Mouse (Mus musculus): ENCODE results near the gene Med12l.
"Not testable (repeated sequence)": the region's sequence is repeated elsewhere in the genome, so short reads cannot be mapped to it uniquely, and the experiment has no call there.

Med12l gene

DNA sequence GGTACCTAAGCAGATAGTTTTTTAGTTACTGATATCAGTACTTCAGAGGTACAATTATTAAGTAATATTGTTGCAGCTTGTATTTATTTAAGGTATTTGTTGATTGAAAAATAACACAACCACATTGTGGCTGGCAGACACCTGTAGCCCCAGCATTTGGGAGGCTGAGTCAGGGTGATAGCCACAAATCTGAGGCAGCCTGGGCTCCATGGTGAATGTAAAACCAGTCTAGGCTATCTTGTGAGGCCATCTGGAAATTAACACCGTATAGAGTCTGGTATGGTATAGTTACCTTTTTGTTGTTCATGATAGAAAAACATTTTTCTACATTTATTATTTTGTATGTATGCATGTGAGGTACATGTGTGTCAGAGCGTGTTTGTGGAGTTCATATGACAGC is 96.5 kb downstream of the Med12l start:
- no peak for DNase-seq

DNA sequence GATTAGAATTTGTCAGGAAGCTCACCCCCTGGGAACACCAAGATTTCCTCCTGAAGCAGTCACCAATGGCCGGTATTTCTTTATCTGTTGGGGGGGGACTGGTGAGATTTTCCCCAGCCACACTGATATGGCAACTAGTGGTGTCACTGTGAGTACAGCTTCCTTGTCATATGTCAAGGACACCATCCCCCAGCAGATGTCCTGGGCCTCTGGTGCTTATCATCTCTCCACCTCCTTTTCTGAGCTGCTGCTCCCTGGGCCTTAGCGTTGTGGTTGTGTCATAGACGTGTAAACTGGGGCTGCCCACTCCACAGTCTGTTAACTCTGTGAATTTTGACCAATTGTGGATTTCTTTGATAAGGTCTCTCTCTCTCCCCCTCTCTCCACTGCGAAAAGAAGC is 98.8 kb downstream of the Med12l start:
- no peak for DNase-seq

DNA sequence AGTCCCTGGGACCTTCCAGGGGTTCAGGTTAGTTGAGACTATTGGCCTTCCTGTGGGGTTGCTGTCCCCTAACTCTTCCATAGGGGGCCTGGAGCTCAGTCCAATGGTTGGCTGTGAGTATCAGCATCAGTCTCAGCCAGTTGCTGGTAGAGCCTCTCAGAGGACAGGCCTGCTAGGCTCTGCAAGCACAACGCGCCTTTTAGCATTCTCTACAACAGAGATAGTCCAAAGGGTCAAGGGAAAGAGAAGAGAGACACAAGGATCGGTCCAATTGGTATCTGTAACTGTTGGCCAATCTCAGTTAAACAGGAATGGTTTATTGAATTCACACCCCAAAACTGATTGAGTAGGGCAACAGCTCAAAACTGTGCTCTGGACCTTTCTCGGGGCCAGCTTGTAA is 101.8 kb downstream of the Med12l start:
- no peak for DNase-seq

DNA sequence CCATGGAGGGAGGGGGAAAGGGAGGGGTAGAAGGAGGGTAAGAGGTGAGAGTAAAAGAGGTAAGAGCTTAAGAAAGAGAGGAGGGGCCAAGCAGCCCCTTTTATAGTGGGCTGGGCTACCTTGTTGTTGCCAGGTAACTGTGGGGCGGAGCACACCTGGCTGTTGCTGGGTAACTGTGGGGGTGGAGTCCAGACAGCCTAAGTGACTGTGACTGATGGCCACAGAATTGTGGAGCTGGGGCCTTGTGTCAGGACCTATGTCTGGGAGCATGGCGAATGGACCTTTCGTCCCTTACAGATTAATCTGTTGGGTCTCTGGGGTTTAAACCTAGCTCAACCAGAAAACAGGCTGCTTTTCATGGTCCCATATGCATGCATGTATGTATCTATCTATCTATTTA is 104.2 kb downstream of the Med12l start:
- not testable (repeated sequence) for DNase-seq

DNA sequence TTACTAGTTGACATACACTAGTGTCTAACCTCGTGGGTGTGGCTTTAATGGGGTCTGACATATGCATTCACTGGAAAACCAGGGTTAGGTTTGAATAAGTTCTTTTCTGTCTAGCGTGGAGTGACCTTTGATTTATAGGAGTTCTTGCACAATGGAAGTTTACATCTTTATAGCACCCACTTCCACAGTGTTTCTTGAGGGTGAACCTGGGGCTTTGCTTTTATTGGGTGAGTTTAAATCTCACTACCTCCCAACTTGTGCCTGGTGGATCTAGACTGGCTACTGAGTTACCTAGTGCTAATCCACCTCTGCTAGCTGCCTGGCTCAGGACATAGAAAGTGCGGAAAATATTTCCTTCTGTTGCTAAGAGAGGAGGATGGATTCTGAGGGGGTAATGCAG is 106.3 kb downstream of the Med12l start:
- DNase-seq, result no peak

DNA sequence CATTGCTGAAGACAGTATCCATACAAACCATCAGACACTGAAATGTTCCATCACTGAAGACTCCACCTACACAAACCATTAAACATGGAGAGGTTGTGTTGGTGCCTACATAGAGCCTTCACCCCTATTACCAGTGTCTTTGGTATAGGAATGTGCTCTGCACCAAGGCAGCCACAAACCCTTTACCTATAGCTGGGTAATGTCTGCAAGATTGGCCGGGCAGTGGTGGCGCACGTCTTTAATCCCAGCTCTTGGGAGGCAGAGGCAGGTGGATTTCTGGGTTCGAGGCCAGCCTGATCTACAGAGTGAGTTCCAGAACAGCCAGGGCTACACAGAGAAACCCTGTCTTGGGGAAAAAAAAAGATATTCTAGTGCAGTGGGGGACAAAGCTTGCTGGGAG is 107.7 kb downstream of the Med12l start:
- not testable (repeated sequence) for DNase-seq

DNA sequence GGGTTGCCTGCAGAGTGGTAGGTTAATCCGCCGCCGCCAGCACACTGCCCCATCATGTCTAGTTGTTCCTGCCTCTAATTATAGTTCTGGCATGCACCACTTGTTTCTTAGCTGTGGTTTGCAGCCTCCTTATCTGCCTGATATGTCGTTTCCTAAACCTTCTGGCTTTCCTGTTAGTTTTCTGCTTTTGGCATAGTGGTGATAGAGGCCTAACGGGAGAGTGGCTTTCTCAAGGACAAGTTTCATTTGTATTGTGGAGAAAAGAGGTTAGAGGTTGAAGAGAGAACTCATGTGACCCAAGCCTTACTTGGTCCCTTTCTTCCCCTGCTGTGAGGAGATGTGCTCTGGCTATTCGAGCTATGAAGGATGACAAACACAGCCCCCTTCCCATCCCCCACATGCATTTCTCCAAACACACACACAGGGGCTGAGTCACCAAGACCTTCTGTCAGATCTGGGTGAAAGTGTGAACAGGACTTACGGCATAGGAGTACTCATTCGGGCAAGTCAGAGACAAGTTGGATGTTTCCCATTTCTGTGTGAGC is 108.4 kb downstream of the Med12l start:
- DNase-seq, result no peak

DNA sequence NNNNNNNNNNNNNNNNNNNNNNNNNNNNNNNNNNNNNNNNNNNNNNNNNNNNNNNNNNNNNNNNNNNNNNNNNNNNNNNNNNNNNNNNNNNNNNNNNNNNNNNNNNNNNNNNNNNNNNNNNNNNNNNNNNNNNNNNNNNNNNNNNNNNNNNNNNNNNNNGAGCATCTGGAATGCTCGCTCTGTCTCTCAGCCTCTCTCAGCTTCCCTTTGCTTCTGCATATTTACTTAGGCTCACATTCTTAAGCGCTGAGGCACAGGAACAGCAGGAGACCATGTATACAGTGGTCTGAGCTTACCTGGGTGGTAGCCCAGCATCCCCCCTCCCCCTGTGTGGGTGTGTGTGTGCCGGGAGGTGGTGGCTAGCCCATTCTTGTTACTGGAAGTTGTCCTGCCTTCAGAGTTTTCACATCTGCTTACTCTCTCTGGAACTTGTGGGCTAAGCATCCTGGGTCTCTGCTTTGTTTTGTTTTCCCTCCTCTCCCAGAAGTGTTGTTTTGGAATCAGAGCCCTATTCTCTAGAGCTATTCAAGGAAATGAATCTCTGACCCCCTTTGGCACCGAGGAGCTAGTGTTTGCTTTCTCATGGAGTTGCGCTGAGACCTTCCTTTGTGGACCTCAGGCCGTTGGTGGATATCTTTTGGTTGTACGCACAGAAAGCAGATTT is 115.6 kb downstream of the Med12l start:
- DNase-seq, result no peak

DNA sequence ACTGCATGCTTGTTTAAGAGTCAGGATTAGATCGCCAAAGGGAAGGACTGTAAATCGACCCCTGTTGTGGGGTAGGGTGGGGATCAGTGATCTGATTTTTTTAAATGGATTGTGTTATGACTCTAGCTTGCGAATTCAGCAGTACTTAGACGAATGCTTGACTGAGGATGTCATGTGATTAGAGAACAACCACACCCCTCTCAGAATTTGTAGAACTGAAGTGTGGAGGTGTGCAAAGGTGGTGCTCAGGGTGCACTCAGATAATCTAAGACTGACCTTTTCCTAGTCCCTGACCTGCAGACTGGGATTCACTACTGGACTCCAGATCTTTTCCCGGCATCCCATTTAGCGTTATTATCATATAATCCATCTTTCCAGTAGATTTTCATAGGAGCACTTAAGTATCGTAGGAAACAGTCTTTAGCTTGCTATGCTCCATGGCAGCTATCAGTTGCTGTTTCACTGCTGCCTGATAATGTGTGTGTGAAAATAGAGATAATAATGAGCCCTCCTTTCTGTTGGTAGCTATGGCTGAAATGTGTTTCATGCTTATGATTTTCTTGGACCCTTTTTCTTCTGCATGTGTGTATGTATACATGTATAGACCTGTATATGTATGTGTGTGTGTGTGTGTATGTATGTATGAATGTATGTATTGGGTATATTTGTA is 116.3 kb downstream of the Med12l start:
- no peak for DNase-seq

DNA sequence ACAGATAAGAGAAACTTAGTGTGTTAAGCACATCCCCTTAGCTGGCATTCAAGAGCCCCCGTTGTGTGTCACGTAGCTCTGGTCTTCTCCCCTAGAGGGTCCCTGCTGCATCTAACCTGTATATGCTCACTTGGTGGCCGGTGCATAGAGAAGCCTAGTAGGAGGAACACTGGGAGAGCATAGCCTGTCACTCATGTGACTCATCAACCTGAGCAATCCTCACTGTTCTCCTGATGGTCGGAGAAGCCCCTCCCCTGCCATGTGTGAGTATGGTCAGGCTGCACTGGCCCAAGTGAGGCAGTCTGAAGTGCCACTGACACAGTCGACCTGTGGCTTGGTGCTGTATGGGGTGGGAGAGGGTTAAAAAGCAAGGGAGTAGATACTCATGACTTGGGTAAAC is 119.4 kb downstream of the Med12l start:
- no peak for DNase-seq

DNA sequence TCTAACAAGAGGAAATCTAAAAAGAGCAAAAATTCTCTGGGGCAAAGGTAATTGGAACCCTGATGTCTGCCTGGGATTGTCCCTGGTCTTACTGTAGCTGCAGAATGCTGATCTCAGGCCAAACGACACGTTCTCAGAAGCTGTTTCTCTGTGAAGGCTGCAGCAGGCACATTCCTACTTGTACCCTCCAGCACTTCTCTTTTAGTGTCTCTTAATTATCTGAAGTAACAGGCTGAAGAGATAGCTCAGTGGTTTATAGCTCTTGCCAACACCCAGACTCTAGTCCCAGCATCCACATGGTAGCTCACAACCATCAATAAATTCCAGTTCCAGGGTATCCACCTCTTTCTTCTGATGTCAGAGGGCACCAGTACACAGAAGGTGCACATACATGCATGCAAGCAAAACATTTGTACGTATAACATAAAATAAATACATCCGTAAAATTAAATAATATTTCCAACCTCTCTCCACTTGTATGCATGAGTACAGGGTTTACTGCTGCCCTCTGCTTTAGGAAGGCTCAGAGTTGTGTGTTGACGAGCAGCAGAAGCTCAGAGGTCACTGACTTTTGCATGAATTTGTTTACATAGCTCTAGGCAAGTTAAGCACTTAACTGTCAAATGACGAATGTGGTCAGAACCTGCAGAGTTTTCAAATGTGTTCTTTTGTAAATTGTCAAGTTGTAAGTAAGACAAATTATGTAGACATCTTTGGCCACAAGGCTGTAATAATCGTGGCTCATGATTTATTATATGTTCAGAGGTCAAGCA is 120.3 kb downstream of the Med12l start:
- no peak for DNase-seq

DNA sequence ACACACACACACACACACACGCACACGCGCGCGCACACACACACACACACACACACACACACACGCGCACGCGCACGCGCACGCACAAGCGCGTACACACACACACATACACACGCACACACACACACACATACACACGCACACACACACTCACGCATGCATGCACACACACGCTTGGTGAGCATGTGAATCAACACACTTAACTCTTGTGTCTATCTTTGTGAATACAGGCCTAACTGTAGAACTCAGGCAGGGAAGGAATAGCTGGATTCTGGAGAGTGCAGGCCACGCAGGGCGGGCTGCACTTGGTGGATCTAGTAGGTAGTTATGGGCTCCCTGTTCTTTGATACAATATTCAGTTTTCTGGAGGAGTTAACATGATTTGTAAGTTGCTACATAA is 123.1 kb downstream of the Med12l start:
- DNase-seq, result no peak

DNA sequence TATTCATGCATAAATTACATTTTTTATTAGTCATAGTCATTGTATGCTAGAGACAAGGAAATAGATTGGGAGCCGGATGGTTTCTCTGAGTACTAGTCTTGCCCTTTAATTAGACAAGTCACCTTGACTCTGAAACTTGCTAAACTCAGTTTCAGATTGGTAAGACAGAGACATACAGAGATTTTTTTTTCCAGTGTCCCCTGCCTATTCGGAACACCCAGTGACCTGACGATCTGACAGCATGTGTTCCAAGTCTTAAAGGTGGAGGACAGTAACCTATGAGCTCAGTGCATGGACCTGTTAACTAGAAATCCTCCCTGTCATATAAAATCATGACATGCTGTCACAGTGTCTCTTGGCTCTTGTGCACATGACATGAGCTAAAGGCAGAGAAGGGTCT is 123.9 kb downstream of the Med12l start:
- no peak for DNase-seq

DNA sequence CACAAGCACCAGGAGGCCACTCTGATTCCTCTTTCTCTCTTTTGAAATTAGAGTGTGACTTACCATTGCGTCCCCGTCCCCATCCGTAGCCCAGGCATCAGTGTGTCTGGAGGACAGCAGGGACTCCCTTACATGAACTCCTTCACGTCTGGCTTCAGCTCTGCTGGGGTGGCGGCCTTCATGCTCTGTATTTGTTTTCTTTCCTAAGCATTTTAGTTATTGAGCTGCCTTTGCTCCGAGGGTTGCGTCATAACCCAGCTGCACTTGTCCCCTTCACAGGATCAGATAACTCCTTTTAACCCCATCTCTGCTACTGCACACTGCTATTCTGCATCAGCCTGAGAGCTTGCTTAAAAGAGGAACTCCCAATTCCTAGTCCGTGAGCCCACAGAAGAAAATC is 124.8 kb downstream of the Med12l start:
- peak; percentile 48 for DNase-seq

DNA sequence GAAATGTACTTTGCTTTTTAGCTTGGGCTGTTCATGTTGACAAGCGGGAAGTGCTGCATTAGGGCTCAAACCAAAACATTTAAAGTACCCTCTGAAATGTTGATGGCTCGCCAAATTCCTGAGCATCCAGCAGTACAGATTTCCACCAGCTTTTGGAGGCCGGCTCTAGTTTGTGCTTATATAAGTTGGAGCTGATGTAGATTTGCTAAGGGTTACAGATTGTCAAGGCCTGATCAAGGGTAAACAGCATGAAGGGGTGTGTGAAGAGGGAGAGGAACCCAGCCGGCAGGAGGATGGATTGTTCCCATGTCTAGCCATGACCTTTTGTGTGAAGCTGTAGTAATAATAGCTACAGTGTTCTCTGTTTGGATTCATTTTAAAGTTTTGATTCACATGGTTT is 125.5 kb downstream of the Med12l start:
- no peak for DNase-seq

DNA sequence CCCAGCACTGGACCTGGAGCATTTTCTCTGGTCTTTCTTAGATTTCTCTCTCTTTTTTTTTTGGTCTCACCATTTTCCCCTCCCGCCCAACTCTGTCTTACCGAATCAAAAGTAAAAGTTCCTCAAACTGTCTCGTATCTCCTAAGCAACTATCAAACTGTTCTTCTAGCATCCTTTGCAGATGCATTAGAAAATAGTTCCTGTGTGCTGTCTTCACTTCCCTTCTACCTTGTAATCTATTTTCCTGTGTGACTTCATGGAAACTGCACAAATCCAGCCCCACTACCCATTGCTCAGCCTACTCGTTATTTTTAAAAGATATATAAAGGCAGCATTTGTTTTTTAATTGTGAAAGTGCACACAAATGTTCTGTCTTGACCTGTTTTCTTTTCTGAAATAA is 126.3 kb downstream of the Med12l start:
- DNase-seq, result no peak

DNA sequence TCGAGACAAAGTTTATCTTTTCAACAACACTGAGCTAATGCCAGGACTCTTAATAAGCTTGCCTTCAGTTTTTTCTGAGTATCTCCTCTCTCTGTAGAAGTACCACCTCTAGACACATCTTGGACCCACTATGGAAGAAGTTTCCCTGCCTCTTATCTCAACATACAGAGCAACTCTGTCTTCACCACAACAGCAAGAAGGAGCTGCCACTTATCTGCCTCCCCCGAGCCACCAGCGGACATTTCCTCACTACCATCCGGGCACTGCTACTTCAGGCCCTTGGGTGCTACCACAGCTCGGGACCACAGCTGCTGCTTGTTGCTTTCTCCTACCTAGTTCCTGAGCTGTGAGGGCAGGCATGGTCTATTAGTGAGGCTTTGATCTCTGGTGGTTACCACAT is 127.6 kb downstream of the Med12l start:
- DNase-seq, result no peak

DNA sequence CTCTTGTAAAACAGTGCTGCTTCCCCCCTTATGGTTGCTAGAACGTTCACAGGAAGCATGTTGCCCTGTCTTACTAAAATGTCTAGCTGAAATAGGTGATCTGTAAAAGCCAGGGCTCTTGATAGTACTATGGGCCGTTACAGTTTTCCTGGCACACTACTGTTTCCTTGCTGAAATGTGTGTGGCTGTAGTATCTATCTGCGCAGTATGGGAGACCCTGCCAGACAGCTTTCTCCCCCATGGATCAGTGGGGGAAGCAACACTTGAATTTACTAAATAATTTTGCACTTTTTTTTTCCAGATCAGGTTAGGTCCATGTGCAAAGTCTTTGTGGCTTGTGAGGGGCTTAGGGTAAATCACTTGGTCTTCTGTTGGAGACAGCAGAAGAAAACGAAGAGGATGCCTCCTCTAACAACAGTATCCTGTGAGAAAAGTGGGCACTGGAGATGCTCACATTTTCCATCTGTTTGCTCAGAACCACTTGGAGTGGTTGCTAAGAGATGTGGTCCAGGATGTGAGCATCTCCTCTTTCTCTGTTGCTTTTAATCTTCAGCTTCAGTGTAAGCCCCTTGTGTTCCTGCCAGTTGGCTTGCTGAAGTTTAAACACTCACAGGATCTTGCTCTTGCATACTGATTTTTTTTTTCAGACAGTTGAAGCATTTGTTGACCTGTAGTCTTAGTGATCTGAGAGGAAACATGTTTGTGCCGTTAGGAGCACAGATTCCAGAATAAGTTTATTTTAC is 130.5 kb downstream of the Med12l start:
- DNase-seq, result no peak

DNA sequence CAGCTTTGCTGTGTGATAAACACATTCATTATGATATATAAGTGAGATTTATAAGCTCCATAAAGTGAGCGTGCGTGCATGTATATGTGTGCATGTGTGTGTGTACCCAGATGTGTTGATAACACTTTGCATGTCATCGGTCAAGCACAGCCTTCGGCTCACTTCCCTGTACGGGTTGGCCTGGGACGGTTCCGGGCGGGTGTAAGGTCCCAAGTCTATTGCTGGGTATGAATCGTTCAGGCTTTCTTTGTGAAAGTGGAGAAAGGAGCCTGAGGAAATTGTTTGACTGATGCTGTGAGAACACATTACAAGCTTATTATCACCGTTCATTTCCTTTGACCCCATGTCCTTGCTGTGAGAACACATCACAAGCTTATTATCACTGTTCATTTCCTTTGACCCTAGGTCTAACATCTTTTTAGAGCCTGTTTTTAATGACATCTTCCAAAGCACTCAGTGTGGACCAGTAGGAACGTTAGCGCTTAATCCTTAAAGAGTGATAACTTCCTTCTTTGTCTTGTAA is 133.4 kb downstream of the Med12l start:
- no peak for DNase-seq

DNA sequence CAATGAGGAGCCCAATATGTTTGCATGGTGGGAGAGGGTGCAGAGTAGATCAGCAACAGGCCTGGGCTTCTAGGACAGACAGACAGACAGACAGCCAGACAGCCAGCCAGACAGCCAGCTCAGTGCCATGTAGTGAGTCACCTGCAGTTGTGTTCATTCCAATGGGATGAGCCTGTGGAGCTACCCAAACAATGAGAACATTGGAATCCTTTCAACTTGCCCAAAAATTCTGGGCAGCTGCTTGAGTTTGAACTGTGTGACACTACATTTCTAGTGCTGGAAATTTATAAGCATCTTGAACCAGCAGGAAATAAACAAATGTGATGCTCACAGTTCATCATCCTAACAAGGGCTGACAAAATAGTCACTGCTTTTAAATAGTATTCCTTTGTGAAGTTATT is 134.0 kb downstream of the Med12l start:
- DNase-seq, result no peak

DNA sequence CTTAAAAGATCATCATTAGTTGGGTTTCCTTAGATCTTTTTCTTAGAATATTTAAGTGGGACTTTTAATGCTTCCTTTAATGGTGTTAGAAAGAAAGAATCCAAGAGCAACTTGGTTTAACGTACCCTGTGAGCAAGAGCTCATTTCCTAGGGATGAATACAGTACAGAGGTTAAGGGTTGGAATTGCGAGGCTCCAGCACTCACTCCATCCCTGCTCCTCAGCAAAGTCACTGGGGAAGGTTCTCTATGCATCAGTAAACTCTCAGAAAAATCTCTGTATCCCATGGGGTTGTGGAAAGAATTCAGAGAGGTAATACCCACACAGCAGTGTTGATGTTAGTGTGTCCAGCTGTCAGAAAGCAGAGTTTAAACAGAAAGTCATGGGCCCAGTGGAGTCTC is 134.5 kb downstream of the Med12l start:
- no peak for DNase-seq

DNA sequence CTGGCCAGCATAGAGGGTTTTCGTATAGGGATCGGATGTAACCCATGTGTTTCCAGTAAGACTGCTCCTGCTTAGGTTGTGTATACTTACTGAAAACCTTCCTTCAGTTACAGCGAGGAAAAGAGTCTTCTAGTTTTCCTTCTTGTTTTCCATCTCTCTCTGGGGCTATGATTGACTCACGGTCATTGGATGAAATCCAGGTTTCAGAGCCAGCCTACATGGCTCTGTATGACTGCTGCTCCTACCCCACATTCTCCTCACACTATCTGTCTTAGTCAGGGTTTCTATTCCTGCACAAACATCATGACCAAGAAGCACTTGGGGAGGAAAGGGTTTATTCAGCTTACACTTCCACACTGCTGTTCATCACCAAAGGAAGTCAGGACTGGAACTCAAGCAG is 135.3 kb downstream of the Med12l start:
- DNase-seq, result not testable (repeated sequence)
